Mouse (Mus musculus) forelimb bud, embryonic 11.5 days (tissue): Measurements from ENCODE around the gene Nipal4.

Source experiments
- DNase-seq: peaks from one replicate; pipeline ENCODE4 v3.0.0-alpha.2; 2012; ENCODE audit warnings: low read depth, low spot score

Nipal4 gene

DNA sequence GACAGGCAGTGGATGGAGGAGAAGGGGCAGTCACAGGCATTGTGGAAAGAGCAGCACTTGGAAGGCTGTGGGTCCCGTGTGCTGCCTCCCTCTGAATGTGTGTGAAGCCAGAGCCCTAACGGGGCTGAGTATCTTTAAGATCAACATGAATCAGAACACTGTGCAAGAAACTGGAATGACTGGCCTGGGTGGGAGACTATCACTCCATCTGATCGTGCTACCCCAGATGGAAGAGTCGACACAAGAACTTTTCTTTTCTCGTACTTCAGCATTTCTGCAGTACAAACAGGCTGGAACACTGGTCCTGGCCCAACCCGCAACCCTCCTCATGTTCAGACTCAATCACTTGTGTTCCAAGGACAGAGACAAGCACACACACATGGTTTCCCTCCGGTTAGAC lies 2.2 kb upstream of the Nipal4 start:
- DNase-seq = no peak

DNA sequence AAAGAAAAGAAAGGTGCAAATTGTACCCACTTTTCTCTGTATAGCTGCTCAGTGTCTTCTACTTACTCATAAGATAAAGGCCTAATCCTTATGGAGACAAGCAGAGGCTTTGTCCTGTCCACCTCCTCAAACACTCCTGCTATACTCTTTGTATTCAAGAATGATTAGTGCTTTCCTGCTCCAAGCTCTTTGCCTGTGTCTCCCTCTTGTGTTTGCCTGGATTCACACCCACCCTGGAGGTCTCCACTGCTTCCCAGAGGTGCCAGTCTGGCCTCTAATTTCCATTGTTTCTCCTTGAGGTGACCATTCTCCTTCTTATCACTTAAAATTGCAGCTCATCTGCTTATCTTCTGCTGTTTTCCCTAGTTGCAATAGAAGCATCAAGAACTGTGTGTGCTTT lies 8.8 kb downstream of the Nipal4 start:
- no peak for DNase-seq

DNA sequence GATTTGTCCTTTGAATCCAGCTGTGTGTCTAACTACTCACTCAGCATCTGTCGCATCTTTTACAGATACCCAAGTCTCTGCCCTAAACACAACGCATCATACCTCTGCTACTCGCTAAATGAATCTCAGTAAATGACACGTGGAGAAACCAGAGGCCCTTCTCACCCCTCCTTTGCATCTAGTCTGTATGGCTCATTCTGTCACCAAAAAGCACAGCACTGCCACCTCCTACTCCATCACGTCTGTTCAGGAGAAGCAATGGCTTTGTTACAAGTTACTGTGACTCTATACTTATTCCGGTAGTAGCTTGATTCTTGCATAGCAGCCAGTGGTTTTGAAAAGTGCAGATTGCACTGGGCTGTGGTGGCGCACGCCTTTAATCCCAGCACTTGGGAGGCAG lies 9.4 kb downstream of the Nipal4 start:
- no peak for DNase-seq

DNA sequence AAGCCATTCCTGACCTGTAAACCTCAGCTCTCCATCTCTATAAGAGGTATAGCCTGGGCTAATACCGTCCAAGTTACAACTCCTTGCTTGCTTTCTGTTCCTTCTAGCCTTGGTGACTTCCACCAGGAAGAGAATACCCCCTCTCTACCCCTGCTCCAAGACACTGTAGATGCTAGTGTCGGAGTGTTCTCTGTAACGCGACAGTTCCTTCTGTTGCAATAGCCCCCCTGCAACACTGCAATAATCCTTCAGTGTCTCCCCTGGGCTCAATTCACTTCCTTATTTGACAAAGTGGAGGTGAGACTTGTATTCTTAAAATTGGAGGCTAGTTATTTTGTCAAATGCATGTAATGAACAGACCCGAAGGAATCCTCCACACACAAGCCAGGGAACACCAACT lies 19.7 kb downstream of the Nipal4 start:
- no peak for DNase-seq

DNA sequence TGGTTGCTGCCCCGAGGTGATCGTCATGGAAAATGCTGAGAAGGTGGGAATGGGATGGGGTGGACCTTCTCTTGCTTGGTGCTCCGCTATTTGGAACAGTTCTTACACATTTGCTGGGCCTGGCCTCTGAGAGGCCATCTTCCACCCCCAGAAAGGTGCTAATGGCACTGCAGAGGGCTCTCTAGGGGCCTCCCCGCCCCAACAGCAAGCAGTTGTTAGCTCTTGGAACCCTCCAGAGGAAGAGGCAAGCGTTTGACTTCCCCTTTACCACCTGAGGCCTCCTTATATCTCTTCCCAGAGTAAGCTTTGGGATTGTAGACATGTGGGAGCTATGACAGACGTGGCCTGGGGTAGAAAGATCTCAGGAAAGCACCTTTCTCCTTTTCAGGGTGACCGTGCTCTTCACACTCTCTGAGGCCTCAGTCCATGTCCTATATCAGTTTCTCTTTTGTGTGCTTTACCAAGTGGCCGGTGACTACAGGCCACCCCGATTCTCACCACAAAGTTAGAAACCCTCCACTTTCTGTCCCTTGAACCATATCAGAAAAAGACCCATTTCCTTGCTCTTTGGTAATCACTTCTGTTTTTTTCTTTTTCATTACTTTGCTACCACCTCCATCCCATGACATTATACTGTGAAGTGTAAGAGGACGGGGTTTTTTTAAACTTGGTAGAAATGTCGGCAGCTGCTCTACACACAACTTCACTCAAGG lies 21.0 kb downstream of the Nipal4 start:
- DNase-seq = no peak

DNA sequence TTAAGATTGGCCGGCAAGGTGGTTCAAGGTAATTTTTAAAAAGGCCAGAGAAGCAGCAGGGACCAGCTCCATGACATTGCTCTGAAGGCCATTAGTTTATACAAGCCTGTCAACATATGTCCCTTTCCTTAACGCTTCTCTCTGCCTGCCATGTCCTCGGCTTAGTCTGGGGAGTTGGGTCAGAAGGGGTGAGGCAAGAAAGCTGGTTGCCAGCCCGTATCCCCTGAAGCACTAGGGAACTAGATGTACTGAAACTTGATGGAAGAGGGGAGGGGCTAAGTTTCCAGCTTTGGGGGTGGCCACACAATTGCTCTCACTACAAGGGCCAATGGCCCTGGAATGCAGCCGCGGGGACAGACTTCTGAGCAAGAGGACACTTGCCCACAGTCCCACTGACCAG lies 23.0 kb downstream of the Nipal4 start:
- no peak for DNase-seq

DNA sequence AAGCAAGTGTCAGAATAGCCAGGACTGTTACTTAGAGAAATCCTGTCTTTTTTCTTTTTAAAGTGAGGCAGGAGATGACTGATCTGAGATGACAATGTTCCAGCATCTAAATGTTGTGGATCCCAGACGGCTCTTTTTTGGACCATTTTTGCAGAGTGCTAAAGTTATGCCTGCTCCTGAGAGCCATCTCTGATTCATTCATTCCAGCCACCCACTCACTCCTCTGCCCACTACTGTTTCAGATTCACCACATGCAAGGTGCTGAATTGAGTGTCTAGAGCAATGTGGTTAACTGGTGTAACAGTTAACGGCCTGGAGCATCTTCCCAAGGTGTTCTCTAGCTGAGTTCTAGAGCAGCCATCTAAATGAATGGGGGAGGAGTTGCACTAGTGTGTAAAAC lies 31.4 kb downstream of the Nipal4 start:
- no peak for DNase-seq

DNA sequence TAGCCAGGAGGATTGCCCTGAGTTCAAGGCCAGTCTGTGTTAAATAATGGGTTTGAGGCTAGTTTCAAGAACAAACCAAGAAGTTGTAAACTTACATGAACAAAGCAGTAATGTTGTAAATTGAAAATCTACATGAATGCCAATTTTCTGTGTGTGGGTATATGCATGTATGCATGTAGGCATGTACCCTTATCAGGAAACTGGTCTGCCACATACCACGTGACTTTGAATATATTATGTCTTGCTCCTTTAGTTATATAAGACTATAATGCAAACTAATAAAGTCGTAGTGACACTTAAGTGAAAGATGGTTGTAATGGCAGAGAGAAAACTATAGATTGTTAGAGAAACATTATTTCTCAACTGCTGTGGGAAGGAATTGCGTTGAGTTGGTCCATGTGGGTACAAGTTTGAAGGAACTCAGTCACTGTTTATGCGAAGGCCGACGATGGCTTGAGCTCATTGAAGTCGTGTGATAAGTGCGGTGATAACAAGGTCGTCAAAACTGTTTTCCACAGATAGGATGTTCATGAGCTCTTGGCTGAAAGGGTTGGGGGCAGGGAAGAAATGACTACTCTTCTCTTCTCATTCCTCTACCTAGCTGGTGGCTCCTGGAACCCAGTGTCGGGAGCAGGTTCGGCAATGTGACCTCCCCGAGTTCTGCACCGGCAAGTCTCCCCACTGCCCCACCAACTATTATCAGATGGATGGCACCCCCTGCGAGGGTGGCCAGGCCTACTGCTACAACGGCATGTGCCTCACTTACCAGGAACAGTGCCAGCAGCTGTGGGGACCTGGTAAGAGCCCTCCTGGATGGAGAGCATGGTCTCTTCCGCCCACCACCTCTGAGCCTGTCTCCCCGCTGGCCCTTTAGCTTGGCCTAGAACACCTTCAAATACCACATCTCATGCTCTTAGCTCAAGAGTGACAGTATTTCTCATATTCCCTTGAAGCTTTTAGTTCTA lies 35.0 kb downstream of the Nipal4 start:
- no peak for DNase-seq

DNA sequence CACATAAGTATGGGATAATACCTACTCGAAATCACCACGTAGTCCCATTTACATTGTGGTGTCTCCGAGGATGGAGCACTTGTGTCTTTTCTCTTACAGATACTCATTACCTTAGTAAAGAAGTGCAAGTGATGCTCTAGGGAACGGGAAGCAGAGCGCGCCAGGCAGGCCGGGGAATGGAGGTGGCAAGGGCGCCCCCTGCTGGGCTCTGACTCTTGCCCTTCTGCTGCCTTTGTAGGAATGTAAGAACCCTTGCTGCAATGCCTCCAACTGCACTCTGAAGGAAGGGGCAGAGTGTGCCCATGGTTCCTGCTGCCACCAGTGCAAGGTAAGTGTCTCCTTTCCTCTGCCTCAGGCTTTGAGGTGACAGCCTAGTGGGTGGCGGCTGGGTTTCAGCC lies 37.8 kb downstream of the Nipal4 start:
- no peak for DNase-seq

DNA sequence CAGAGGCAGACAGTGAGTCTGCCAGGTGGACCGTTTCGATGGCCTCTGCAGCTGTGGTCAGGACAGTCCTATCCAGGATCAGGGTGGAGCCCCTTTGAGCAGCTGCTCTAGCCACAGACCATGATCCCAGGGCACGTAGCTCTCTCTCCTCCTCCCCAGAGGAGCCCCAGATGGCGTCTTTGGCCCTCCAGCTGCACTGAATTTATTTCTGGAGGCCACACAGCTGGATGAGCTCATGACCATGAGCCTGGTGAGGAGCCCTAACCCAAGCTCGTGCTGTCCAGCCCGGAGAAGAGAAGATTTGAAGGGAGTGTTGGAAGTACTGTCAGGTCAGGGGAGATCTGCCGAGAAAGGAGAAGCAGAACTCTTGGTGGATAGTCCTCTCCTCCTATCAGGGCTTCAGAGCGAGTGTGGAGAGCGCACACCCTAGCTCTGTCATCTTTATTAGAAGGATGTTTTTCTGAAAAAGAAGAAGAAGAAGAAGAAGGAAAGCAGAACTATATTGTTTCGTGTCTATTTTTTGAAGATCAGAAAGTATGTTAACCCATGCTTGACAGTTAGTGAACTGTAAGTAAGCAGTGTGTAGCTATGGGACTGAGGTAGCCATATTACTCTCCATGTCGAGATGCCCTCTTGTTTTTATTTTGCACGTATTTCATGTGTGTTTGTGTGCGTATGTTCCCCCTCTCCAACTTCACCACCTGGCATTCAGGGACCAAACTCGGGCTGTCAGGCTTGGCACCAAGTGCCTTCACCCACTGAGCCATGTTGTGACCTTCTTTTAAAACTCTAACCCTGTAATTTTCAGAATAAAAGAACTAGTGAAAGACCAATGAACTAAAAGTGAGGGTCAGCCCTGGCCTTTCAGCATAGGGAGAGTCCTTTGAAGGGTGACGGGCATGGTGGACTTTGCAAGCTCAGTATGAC lies 38.4 kb downstream of the Nipal4 start:
- DNase-seq = no peak

DNA sequence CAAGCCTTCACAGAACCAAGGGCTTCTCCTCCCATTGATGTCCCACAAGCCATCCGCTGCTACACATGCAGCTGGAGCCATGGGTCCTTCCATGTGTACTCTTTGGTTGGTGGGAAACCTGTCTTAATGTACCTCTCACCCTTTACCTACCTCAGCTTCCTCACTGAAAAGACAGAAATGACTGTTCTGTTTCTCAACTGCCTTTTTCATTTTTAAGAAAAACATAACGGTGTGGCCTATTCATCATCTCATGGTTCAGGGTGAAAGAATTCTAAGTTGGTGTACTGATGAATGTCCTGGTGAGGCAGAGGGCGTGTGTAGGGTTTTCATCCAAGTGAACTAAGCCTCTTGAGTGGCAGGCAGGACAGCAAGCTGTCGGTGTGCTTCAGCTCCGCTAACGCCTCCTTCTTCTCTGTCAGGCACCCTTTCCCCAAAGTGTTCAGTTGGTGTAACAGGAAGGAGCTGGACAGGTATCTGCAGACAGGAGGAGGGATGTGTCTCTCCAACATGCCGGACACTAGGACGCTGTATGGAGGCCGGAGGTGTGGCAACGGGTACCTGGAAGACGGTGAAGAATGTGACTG lies 39.4 kb downstream of the Nipal4 start:
- no peak for DNase-seq

DNA sequence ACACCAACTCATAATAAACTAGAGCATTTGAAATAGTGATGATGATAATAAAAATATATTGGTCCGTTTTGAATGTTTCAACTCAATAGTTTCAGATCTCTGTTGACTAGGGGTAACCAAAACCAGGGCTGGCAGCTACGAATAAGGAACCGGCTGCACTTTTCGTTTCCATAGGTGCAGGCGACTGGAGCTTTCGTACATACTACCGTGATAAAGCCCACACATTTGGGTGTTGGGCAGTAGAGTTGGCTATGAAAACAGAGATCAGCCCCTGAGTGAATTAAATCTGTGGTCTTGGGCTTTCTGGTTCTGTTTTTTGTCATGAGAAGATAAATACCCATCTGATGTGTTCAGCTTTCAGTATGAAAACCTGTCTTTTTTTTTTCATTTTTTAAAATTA lies 40.0 kb downstream of the Nipal4 start:
- DNase-seq = no peak

DNA sequence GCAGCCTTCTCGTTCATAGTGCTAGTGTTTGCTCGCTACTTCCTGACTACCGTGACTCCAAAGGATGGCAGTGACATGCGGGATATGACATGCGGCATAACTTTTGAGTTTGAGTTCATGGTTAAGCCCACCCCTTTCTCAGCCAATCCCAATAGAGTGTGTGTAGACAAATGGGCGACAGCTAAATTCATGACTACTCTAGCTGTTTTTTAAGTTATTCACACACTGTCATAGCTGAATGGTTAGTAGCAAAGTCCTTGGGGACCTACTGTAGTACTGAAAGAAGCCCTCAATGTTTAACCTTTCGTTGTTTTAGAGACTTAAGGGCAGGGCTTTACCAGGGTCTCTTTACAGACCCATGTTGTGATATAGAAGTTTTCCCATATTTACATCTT lies 40.5 kb downstream of the Nipal4 start:
- no peak for DNase-seq

DNA sequence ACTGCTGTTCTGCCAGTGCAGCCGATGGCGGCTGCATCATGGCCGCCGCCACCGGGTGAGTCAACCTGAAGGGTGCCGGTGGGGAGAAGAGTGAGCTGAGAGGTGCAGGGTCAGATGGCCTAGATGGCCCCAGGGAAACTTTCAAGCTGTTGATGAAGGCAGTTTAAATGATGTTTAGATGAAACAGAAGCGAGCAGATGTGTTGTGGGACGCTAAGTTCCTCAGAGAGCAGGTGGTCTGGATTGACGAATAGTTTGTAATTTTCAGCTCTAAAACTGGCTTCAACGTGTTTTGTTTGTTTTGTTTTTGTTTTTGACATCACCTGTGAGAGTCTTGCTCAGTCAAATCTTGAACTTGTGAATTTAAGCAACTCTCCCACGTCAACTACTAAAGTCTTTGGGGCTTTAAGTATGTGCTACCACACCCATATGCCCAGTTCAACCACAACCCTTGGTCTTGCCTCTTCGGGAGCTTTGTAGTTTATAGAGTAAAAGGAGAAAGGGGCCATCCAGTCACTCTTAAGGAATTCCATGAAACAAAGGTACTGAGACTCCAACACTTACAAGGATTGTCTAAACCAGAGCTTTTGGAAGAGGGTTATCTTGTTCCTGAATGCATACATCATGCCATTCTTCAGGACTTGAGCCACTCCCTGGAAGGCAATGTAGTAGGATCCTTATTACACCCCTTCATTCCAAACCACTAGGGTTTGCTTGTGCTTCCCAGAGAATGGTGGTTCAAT lies 41.0 kb downstream of the Nipal4 start:
- DNase-seq = no peak

DNA sequence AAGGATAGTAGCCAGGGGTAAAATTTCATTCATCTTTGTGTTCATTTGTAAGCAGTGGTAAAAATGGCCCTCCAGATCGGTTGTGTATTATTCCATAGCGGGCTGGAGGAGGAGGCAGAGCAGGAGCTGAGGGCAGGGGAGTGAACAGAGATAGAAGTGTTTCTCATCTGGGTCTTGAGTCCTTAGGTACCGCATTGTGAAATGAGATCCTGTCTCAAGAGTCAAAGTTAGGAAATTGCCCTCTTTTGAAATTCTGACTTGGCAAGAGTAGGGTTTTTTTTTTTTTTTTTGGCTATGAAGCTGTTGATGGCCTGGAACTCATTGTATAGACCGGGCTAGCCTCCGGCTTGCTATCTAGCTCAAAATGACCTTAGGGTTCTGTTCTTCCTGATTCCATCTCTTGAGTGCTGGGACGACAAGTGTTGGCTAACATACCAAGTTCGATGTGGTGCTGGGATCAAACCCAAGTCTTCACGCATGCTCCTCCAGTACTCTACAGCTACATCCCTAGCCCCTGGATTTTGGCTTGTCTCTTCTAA lies 42.9 kb downstream of the Nipal4 start:
- no peak for DNase-seq

DNA sequence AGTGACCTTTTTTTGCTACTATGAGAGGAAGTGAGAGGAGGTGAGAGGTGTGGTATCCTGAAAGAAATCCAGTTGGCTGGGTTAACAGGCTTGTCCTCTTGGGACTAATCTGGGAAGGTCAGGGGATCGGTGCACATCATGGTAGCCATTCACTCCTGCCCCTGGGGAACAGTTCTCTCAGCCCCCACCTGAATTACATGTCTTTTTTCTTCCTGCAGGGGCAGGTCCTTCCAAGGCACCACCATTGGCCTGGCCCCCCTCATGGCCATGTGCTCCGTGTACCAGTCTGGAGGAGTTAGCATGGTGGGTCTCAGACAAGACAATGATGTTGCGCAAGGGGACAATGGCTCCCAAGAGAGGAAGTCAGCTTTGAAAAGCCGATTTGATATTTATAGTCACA lies 43.4 kb downstream of the Nipal4 start:
- no peak for DNase-seq

DNA sequence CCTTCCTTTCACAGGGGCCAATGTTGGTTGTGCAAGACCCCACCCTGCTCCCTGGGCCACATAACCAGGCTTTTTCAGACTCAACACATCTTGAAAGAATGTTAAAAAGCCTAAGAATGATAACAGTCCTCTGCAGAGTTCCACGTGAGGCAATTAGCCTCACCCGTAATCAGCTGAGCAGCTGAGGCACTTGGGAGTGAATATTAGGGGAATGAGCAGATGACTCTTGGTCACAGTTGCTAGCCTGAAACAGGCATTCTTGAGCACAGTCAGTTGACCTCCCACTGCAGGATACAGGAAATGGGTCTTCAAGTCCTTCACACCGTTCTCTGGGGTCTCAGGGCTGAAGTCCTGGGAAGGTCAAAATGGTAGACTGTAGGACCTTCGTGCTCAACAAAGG lies 44.6 kb downstream of the Nipal4 start:
- DNase-seq = no peak

DNA sequence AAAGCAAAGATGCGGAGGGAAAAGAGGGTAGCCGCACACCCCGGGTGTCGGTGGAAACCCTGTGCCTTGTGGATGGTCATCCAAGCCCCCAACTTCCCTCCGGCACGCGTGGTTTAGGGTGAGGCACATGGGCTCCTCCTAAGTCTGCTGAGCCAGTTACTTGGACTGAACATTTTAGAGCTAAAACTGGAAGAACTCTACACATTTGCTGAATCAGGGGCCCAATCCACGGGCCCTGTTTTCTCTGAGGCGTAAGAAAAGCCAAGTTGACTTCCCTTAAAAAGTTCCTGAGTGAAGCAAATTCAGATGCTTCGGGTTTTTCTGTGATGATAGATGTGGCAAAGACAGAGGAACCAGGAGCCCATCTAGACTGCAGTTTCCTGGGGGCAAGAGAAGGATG lies 46.2 kb downstream of the Nipal4 start:
- DNase-seq = no peak

DNA sequence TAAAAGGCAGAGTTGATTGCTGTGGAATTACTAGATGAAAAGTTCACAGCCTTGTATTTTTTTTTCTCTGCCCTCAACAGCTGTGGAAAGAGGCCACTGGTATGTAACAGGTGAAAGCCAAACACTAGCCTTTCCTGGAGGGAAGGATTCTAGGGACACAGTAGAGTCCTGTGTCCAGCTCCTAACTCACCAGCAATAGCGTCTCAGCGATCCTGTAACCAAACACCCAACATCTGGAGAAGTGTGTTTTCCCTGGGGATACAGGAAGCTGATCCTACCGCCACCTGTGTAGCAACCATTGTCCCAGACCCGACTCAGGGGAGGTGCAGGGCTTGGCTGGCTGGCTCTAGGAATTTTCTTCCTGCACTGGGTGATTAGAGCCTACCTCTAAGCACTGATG lies 46.7 kb downstream of the Nipal4 start:
- DNase-seq = peak; percentile 91

DNA sequence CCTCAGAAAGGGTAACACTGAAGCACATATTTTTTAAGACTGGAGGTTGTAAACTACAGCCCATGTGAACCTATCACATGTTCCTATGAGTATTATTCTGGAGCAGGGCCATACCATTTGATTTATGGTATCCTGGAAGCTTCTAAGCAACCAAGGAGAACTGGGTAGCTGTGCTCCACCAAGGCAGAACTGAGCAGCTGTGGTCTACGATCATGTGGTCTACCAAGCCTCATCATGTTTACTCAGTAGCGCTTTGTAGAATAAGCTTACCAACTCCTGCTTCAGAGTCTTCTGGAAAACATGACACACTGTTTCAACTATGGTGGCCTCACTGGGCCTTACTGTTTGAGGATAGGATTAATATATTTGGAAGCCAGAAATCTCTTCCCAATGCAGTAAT lies 49.8 kb downstream of the Nipal4 start:
- no peak for DNase-seq
